Mouse (Mus musculus) brain, embryonic 14.5 days (tissue): ENCODE measurements around the gene Ttc3. TPM values are rescaled to one million over a fixed set of nuclear protein-coding genes. Genes with fewer than 3 reads are reported as not detected.

ENCODE experiments used
- DNase-seq: peaks from one replicate; pipeline ENCODE4 v3.0.0-alpha.2; 2011; ENCODE audit warnings: low read depth
- CTCF ChIP-seq: fragments of 200-500 bp; IDR thresholded peaks from 2 replicates; pipeline ENCODE4 v1.5.1; 2012; ENCODE audit warnings: inconsistent platforms, mild to moderate bottlenecking, moderate library complexity, borderline replicate concordance; ENCODE audit not compliant: insufficient read depth, insufficient read length; ENCODE audit errors: extremely low read depth
- POLR2A ChIP-seq: fragments of 200-500 bp; IDR thresholded peaks from 2 replicates; pipeline ENCODE4 v1.6.1; 2012; ENCODE audit warnings: mild to moderate bottlenecking, inconsistent platforms, borderline replicate concordance; ENCODE audit not compliant: poor library complexity, insufficient read depth, insufficient read length, severe bottlenecking; ENCODE audit errors: extremely low read depth
- polyA plus RNA-seq: library from polyadenylated mRNA; depleted of rRNA; stranded (reverse); fragments of >200 nt; gene quantifications from 2 replicates; pipeline ENCODE4 v1.2.3, GENCODE M21; 2012

Ttc3 gene
- polyA plus RNA-seq, 1 experiment, result 425 TPM

- DNase-seq, result no peak
- TF ChIP-seq CTCF (no peak), POLR2A (no peak)
Observed at GRCm38 (mm10) chr16:94347080-94347731, 23.2 kb upstream of the Ttc3 start.

- no peak for DNase-seq
- no peak for TF ChIP-seq CTCF
- no peak for TF ChIP-seq POLR2A
Observed at GRCm38 (mm10) chr16:94348779-94349178, 21.6 kb upstream of the Ttc3 start.

DNA sequence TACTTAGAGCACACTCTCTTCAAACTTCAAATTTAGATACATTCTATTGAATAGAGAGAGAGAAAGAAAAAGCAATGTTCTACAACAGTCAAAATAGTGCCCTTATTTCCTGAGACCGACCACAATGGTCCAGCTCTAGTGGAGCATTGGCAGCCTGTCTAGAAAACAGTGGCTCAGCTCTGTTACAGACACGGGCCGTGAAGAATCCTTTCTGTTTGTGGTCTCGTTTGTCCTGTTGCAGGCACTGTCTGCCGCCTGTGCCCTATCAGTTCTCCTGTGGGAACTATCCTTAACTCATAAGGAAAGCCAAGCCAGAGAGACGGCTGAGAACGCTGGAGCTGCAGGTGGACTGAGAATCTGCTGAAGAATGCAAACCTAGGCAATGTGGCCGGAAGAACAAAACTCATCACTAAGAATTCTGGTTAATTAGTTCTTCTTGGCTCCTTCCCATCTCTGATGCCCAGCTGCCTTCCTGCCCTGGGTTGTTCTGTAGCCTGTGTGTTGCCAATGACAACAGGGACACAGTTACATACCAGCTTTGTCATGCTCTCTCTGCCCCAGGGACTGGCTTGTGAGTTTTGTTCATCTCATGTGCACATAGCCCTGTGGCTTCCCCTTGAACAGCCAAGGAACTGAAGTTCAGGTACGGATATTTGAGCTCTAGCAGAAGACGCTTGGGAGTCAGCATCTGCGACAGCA is 20.7 kb upstream of the Ttc3 start:
- peak; percentile 55 for DNase-seq

DNA sequence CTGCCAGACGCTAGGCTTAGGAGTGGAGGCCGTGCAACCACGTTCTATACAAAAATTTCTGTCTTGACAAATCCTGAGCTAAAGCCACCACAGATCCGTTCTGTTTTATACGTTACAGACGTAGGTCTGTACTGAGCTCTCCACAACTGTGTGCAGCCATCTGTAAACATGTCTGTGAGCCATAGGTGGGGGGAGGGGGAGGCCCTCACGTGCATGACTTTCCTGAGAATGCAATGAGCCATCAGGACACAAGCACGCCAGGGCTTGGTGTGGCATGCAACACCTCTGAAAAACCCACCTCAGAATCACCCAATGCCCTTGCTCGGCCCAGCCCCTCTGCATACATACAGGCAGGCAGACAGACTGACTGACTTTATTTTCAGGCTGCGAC is 20.1 kb upstream of the Ttc3 start:
- TF ChIP-seq POLR2A, result no peak
- no peak for TF ChIP-seq CTCF
- DNase-seq, result no peak

More for the DNA sequence above, 20.7 kb upstream of the Ttc3 start:
- TF ChIP-seq CTCF (no peak), POLR2A (no peak)

GRCm38 (mm10) chr16:94354450-94354849 is 16.0 kb upstream of the Ttc3 start:
- TF ChIP-seq POLR2A (no peak), CTCF (no peak)
- peak; percentile 65 for DNase-seq

DNA sequence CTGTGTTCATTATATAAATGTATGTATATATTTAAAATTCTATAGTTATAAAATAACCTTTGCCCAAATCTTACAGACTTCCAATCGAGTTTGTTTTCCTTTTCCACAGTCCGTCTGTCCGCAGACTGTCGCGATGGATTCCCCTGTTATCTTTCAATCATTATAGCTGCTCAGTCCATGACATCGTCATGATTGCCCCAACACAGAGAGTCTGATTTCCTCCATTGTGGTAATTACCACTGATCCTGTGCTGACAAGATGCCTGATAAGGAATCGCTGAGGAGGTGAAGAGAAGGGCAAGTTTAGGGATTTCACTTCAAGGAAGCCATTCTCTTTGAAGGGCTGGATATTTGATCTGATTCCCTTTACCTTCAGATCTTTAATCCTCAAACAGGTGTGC is 14.4 kb upstream of the Ttc3 start:
- DNase-seq, result no peak
- TF ChIP-seq POLR2A (no peak), CTCF (no peak)

DNA sequence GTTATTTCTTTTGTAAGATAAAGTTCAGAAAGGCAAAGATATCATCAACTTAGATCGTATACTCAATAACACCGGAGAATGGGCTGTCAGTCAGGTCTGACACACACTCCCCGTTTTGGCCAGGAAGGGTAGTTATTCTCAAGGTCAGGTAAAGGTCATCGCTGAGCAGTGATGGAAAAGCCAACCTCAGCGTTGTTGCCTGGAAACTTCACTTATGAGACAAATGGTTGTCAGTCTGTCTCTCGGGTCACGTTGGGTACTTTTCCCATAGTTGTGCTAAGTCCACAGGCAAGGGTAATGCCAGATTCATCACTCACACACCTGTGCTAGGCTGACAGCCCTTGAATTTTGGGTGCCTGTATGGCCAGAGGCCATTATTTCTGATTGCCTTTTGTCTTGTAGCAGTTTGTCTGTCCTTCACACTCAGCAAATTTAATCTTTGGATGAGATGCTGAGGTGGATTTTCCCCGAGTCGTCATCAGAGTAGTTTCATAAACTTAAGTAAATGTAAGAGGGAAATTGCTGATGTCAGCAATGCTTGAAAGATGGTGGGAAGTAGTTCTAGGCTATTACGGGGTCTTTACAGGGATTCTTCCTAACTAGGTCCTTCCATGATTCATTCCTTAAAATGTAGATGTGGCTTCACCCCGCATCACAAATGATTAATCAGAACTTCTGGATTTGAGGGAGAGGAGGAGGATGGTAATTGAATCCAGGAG is 13.5 kb upstream of the Ttc3 start:
- no peak for DNase-seq
- TF ChIP-seq CTCF (no peak), POLR2A (no peak)

DNA sequence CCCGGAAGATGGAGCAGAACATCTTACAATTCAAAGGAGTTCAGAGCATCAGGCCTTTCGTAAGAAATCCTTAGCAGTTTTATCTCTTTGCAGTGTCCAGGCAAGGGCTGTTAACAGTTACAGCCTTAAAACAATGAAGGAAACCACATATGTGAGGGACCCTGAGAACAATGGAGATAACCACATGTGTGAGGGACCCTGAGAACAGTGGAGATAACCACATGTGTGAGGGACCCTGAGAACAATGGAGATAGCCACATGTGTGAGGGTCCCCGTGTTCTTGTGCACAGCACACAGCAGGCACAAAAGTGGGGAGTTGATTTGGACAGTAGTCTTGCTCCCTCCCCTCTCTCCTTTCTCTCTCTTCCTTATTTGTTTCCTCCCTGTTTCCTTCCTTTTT is 12.3 kb upstream of the Ttc3 start:
- no peak for DNase-seq
- no peak for TF ChIP-seq CTCF
- no peak for TF ChIP-seq POLR2A

GRCm38 (mm10) chr16:94360578-94361350 is 9.7 kb upstream of the Ttc3 start:
- TF ChIP-seq POLR2A (no peak), CTCF (no peak)
- DNase-seq, result no peak

- TF ChIP-seq POLR2A, result no peak
- no peak for TF ChIP-seq CTCF
- DNase-seq, result peak; percentile 79
Observed at GRCm38 (mm10) chr16:94362174-94362873, 8.1 kb upstream of the Ttc3 start.
